Mouse (Mus musculus) cerebellum, adult 2 months (tissue): ENCODE data around the gene Rasgef1a. TPM values are rescaled to one million over a fixed set of nuclear protein-coding genes. Genes with fewer than 3 reads are reported as not detected.

ENCODE experiments used
- DNase-seq, 2 experiments: peaks; one replicate each; pipeline ENCODE4 v3.0.0; 2021
- H3K27ac ChIP-seq: fragments of 200-500 bp; 2 replicates; pipeline ENCODE4 v1.5.1; 2012; ENCODE audit warnings: low read length, control low read depth, inconsistent platforms; ENCODE audit not compliant: insufficient read depth
- H3K27me3 ChIP-seq: fragments of 200-500 bp; 2 replicates; pipeline ENCODE4 v1.6.1; 2012; ENCODE audit warnings: inconsistent platforms, mild to moderate bottlenecking, low read length, moderate library complexity; ENCODE audit not compliant: control insufficient read depth, insufficient read depth
- H3K4me1 ChIP-seq: fragments of 200-500 bp; 2 replicates; pipeline ENCODE4 v1.6.1; 2011; ENCODE audit warnings: low read length; ENCODE audit not compliant: control insufficient read depth, insufficient read depth
- H3K4me3 ChIP-seq: fragments of 200-500 bp; replicated peaks from 2 replicates; pipeline ENCODE3; 2011; ENCODE audit warnings: mild to moderate bottlenecking, low read depth, low read length, control low read depth; ENCODE audit not compliant: insufficient read depth
- CTCF ChIP-seq: fragments of 200-500 bp; IDR thresholded peaks from 2 replicates; pipeline ENCODE4 v1.5.1; 2011; ENCODE audit warnings: low read depth, mild to moderate bottlenecking, control low read depth, low read length, moderate library complexity, borderline replicate concordance; ENCODE audit not compliant: insufficient read depth
- POLR2A ChIP-seq: fragments of 200-500 bp; IDR thresholded peaks from 2 replicates; pipeline ENCODE4 v1.6.1; 2011; ENCODE audit warnings: low read length, control low read depth, borderline replicate concordance; ENCODE audit not compliant: insufficient read depth
- whole genome bisulfite sequencing: fragments of 180-500 bp; shearing (Covaris S2); methylation state at CpG from one replicate; pipeline ENCODE4 v1.1.7; 2018; 5-methylcytosine and 5-hydroxymethylcytosine counted together
- polyA plus RNA-seq: library from polyadenylated mRNA; depleted of rRNA; stranded (reverse); fragments of >200 nt; gene quantifications from 2 replicates; pipeline ENCODE4 v1.2.3, GENCODE M21; 2012; rRNA removed

Gene Rasgef1a
- polyA plus RNA-seq = 59.8 and 66.0 TPM in 2 replicates

GRCm38 (mm10) chr6:118010756-118011615 is at the start of gene Rasgef1a:
Gene Rasgef1a, plus strand, starts transcription at chr6:118011438.
- peak; percentile 63 to 69 for DNase-seq
- no peaks in the 10 kb centered on the region for H3K27me3 ChIP-seq
- 3% methylated on average over 70 of the region's 70 CpGs for WGBS
- peak within 1 kb of the TSS; percentile 91 for H3K4me3 ChIP-seq
- peak within 1 kb of the TSS; percentile 95 for H3K27ac ChIP-seq
- H3K4me1 ChIP-seq = peaks cover 35% of the 10 kb centered on the region
- TF ChIP-seq POLR2A (no peak), CTCF (no peak)

- DNase-seq = no peak
- Histone ChIP-seq H3K27me3 (no peaks in the 10 kb centered on the region), H3K4me3 (no peak overlapping the region), H3K4me1 (no peaks in the 10 kb centered on the region), H3K27ac (no peak overlapping the region)
- 88% methylated on average over 3 of the region's 3 CpGs for WGBS
- TF ChIP-seq POLR2A (no peak), CTCF (no peak)
Observed at GRCm38 (mm10) chr6:117963201-117963600, 48.0 kb upstream of the Rasgef1a start.

- TF ChIP-seq POLR2A (no peak), CTCF (peak; percentile 16; the same call in 1 of the 2 replicates)
- DNase-seq = no peak
- no peak overlapping the region for H3K27ac ChIP-seq
- no peaks in the 10 kb centered on the region for H3K27me3 ChIP-seq
- H3K4me3 ChIP-seq = no peak overlapping the region
- 63% methylated on average over 9 of the region's 9 CpGs for WGBS
- no peaks in the 10 kb centered on the region for H3K4me1 ChIP-seq
Observed at GRCm38 (mm10) chr6:117966729-117967128, 44.5 kb upstream of the Rasgef1a start.

GRCm38 (mm10) chr6:117987173-117987572 is 24.1 kb upstream of the Rasgef1a start:
- 55% methylated on average over 5 of the region's 5 CpGs for WGBS
- no peak for DNase-seq

GRCm38 (mm10) chr6:117989209-117989608 is 22.0 kb upstream of the Rasgef1a start:
- no peak for TF ChIP-seq POLR2A
- TF ChIP-seq CTCF = no peak
- Histone ChIP-seq H3K4me3 (no peak overlapping the region), H3K27me3 (no peaks in the 10 kb centered on the region), H3K27ac (no peak overlapping the region), H3K4me1 (no peaks in the 10 kb centered on the region)
- no peak for DNase-seq
- 87% methylated on average over 7 of the region's 7 CpGs for WGBS

More at GRCm38 (mm10) chr6:117987173-117987572, 24.1 kb upstream of the Rasgef1a start:
- H3K27me3 ChIP-seq = no peaks in the 10 kb centered on the region
- H3K4me1 ChIP-seq = no peaks in the 10 kb centered on the region
- no peak overlapping the region for H3K4me3 ChIP-seq
- TF ChIP-seq POLR2A (no peak), CTCF (no peak)
- H3K27ac ChIP-seq = no peak overlapping the region

- DNase-seq = no peak
- Histone ChIP-seq H3K4me1 (peaks cover 6% of the 10 kb centered on the region; the same call in 1 of the 2 replicates), H3K27me3 (no peaks in the 10 kb centered on the region), H3K27ac (no peak overlapping the region), H3K4me3 (no peak overlapping the region)
- 77% methylated on average over 8 of the region's 8 CpGs for WGBS
- no peak for TF ChIP-seq CTCF
- TF ChIP-seq POLR2A = no peak
Observed at GRCm38 (mm10) chr6:117990649-117991048, 20.6 kb upstream of the Rasgef1a start.

GRCm38 (mm10) chr6:117991297-117991696 is 19.9 kb upstream of the Rasgef1a start:
- WGBS = 54% methylated on average over 7 of the region's 7 CpGs
- no peak for DNase-seq
- no peaks in the 10 kb centered on the region for H3K27me3 ChIP-seq
- peaks cover 6% of the 10 kb centered on the region; the same call in 1 of the 2 replicates for H3K4me1 ChIP-seq
- TF ChIP-seq CTCF = no peak
- H3K4me3 ChIP-seq = no peak overlapping the region
- no peak overlapping the region for H3K27ac ChIP-seq

GRCm38 (mm10) chr6:117991928-117992327 is 19.3 kb upstream of the Rasgef1a start:
- H3K4me1 ChIP-seq = peaks cover 6% of the 10 kb centered on the region; the same call in 1 of the 2 replicates
- 72% methylated on average over 8 of the region's 8 CpGs for WGBS
- no peak for DNase-seq
- H3K4me3 ChIP-seq = no peak overlapping the region
- no peaks in the 10 kb centered on the region for H3K27me3 ChIP-seq
- no peak overlapping the region for H3K27ac ChIP-seq
- TF ChIP-seq CTCF = no peak
- TF ChIP-seq POLR2A = no peak
